Mouse (Mus musculus) G1E (cell line): ENCODE data around the gene Nup54.

ENCODE experiments used
- CTCF ChIP-seq: IDR thresholded peaks from 2 replicates; pipeline ENCODE4 v1.5.1; 2012; ENCODE audit warnings: low read depth, low read length, inconsistent platforms, mixed read lengths
- GATA1 ChIP-seq: IDR thresholded peaks from 2 replicates; pipeline ENCODE4 v1.6.1; 2012; ENCODE audit warnings: borderline replicate concordance, low read length, inconsistent platforms, mixed read lengths
- GATA2 ChIP-seq: IDR thresholded peaks from 2 replicates; pipeline ENCODE4 v1.6.1; 2012; ENCODE audit warnings: low read depth, low read length, inconsistent platforms, borderline replicate concordance
- POLR2AphosphoS5 ChIP-seq: IDR thresholded peaks from 2 replicates; pipeline ENCODE4 v1.6.1; 2012; ENCODE audit warnings: low read depth, low read length, inconsistent platforms; ENCODE audit not compliant: insufficient replicate concordance
- TAL1 ChIP-seq: conservative IDR thresholded peaks from 2 replicates; pipeline ENCODE4 v1.6.1; 2012; ENCODE audit warnings: low read depth, low read length, inconsistent platforms, mixed read lengths

- TF ChIP-seq CTCF (no peak), POLR2AphosphoS5 (no peak), TAL1 (no peak), GATA1 (no peak), GATA2 (no peak)
These were observed 44.4 kb downstream of the Nup54 start for GRCm38 (mm10) chr5:92390615-92391014.
